Mouse (Mus musculus) midbrain, postnatal 0 days (tissue): ENCODE results near the gene Nrarp. TPM values are rescaled to one million over a fixed set of nuclear protein-coding genes. Genes with fewer than 3 reads are reported as not detected.

ENCODE experiments used
- ATAC-seq: fragments of 200-750 bp; cut with Nextera tagmentation; 2 replicates; pipeline ENCODE4 v1.8.0; 2017; ENCODE audit warnings: moderate number of reproducible peaks, mild to moderate bottlenecking, moderate TSS enrichment, moderate library complexity; ENCODE audit not compliant: low FRiP score
- DNase-seq: peaks from one replicate; pipeline ENCODE4 v3.0.0-alpha.2; 2015; ENCODE audit warnings: low spot score
- H3K27ac ChIP-seq: fragments of 300-500 bp; sonication (generic); 2 replicates; pipeline ENCODE4 v1.5.1; 2014; ENCODE audit warnings: low read depth, mild to moderate bottlenecking, low read length, mixed read lengths
- H3K27me3 ChIP-seq: fragments of 300-500 bp; sonication (generic); 2 replicates; pipeline ENCODE4 v1.6.1; 2014; ENCODE audit warnings: low read length, control low read depth, mixed read lengths; ENCODE audit not compliant: insufficient read depth
- H3K36me3 ChIP-seq: fragments of 300-500 bp; sonication (generic); 2 replicates; pipeline ENCODE4 v1.6.1; 2014; ENCODE audit warnings: low read length, control low read depth, mixed read lengths; ENCODE audit not compliant: insufficient read depth
- H3K4me1 ChIP-seq: fragments of 300-500 bp; sonication (generic); 2 replicates; pipeline ENCODE4 v1.6.1; 2014; ENCODE audit warnings: mild to moderate bottlenecking, control low read depth, antibody characterized with exemption, low read length, mixed read lengths; ENCODE audit not compliant: insufficient read depth
- H3K4me2 ChIP-seq: fragments of 300-500 bp; sonication (generic); 2 replicates; pipeline ENCODE4 v1.6.1; 2014; ENCODE audit warnings: low read depth, mild to moderate bottlenecking, low read length, mixed read lengths; ENCODE audit not compliant: poor library complexity, severe bottlenecking
- H3K4me3 ChIP-seq: fragments of 300-500 bp; sonication (generic); 2 replicates; pipeline ENCODE4 v1.5.1; 2014; ENCODE audit warnings: low read depth, mild to moderate bottlenecking, low read length, moderate library complexity
- H3K9ac ChIP-seq: fragments of 300-500 bp; sonication (generic); replicated peaks from 2 replicates; pipeline ENCODE4 v1.6.1; 2014; ENCODE audit warnings: mild to moderate bottlenecking, low read length, moderate library complexity, mixed read lengths; ENCODE audit not compliant: poor library complexity, severe bottlenecking
- H3K9me3 ChIP-seq: fragments of 300-500 bp; sonication (generic); 2 replicates; pipeline ENCODE4 v1.6.1; 2016; ENCODE audit warnings: low read length, control low read depth
- CTCF ChIP-seq: IDR thresholded peaks from 2 replicates; pipeline ENCODE4 v1.5.1; 2016; ENCODE audit warnings: antibody characterized with exemption, mild to moderate bottlenecking
- WGBS: fragments of 180-500 bp; shearing (Covaris S2); extraction: QIAGEN DNeasy Blood & Tissue Kit; methylation state at CpG from one replicate; pipeline ENCODE4 v1.1.7; 2014; 5-methylcytosine and 5-hydroxymethylcytosine counted together
- polyA plus RNA-seq: library from polyadenylated mRNA; unstranded; fragments of >200 nt; fragmentation: Nextera tagmentation; extraction: Ambion mirVana; gene quantifications from 2 replicates; pipeline ENCODE4 v1.2.1, GENCODE M21; 2015
- total RNA-seq: library from RNA; depleted of rRNA; stranded (reverse); fragments of >200 nt; gene quantifications from 2 replicates; pipeline ENCODE4 v1.2.3, GENCODE M21; 2014

Gene Nrarp
- total and polyA plus RNA-seq, 2 experiments from 2014 or later: 16.1 to 49.2 TPM

- no peak for ATAC-seq
- no peak overlapping the region for H3K9ac ChIP-seq
- no peak overlapping the region for H3K27ac ChIP-seq
- H3K27me3 ChIP-seq: peaks cover 4% of the 10 kb centered on the region; the same call in 1 of the 2 replicates
- no peak overlapping the region for H3K4me3 ChIP-seq
- H3K9me3 ChIP-seq: no peaks in the 10 kb centered on the region
- no peak for DNase-seq
- 84% methylated on average over 17 of the region's 17 CpGs for WGBS
- no peaks in the 10 kb centered on the region for H3K4me1 ChIP-seq
- peaks cover 12% of the 10 kb centered on the region for H3K36me3 ChIP-seq
- TF ChIP-seq CTCF: no peak
- H3K4me2 ChIP-seq: no peak overlapping the region
These were observed 14.1 kb downstream of the Nrarp start for GRCm38 (mm10) chr2:25194486-25195171.

- Histone ChIP-seq H3K4me1 (no peaks in the 10 kb centered on the region), H3K27ac (no peak overlapping the region), H3K36me3 (peaks cover 21% of the 10 kb centered on the region), H3K27me3 (peaks cover 4% of the 10 kb centered on the region; the same call in 1 of the 2 replicates), H3K9me3 (no peaks in the 10 kb centered on the region), H3K9ac (no peak overlapping the region), H3K4me3 (no peak overlapping the region), H3K4me2 (no peak overlapping the region)
- no peak for TF ChIP-seq CTCF
- 24% methylated on average over 55 of the region's 55 CpGs for WGBS
- ATAC-seq (no peak), DNase-seq (no peak)
These were observed 14.9 kb downstream of the Nrarp start for GRCm38 (mm10) chr2:25195211-25196156.

GRCm38 (mm10) chr2:25196172-25196954, 15.8 kb downstream of the Nrarp start, which contains the start of gene Tor4a:
Tor4a (minus strand) TSS chr2:25196886.
- H3K27me3 ChIP-seq: peaks cover 4% of the 10 kb centered on the region; the same call in 1 of the 2 replicates
- H3K9ac ChIP-seq: no peak within 1 kb of the TSS
- H3K9me3 ChIP-seq: no peaks in the 10 kb centered on the region
- no peak within 1 kb of the TSS for H3K4me3 ChIP-seq
- TF ChIP-seq CTCF: no peak
- H3K27ac ChIP-seq: no peak within 1 kb of the TSS
- peaks cover 30% of the 10 kb centered on the region for H3K36me3 ChIP-seq
- 17% methylated on average over 8 of the region's 8 CpGs for WGBS
- H3K4me1 ChIP-seq: no peaks in the 10 kb centered on the region
- ATAC-seq: no peak
- no peak for DNase-seq
- H3K4me2 ChIP-seq: no peak within 1 kb of the TSS

GRCm38 (mm10) chr2:25197191-25197590, 16.6 kb downstream of the Nrarp start:
- peaks cover 4% of the 10 kb centered on the region; the same call in 1 of the 2 replicates for H3K27me3 ChIP-seq
- 22% methylated on average over 2 of the region's 2 CpGs for WGBS
- no peak overlapping the region for H3K9ac ChIP-seq
- H3K4me2 ChIP-seq: no peak overlapping the region
- no peaks in the 10 kb centered on the region for H3K9me3 ChIP-seq
- ATAC-seq (no peak), DNase-seq (no peak)
- H3K27ac ChIP-seq: no peak overlapping the region
- TF ChIP-seq CTCF: no peak
- H3K4me3 ChIP-seq: no peak overlapping the region
- peaks cover 34% of the 10 kb centered on the region for H3K36me3 ChIP-seq
- no peaks in the 10 kb centered on the region for H3K4me1 ChIP-seq

- Histone ChIP-seq H3K4me2 (no peak overlapping the region), H3K9ac (no peak overlapping the region), H3K4me3 (no peak overlapping the region), H3K27ac (no peak overlapping the region), H3K27me3 (peaks cover 4% of the 10 kb centered on the region; the same call in 1 of the 2 replicates), H3K36me3 (peaks cover 38% of the 10 kb centered on the region), H3K4me1 (no peaks in the 10 kb centered on the region), H3K9me3 (no peaks in the 10 kb centered on the region)
- no peak for TF ChIP-seq CTCF
- DNase-seq (no peak), ATAC-seq (no peak)
These were observed 17.4 kb downstream of the Nrarp start for GRCm38 (mm10) chr2:25197946-25198345.
